Mouse (Mus musculus) embryonic facial prominence, embryonic 11.5 days (tissue): ENCODE measurements at regions not wholly inside any gene's neighbourhood (a gene's known extent, or its start where the extent isn't known, plus 50 kb on each side); places are given as distances from the start of the nearest gene placed in this dataset.

Experiments used
- ATAC-seq: fragments of 200-750 bp; cut with Nextera tagmentation; replicated peaks from 2 replicates; pipeline ENCODE4 v1.8.0; 2017; ENCODE audit warnings: low read depth; ENCODE audit not compliant: insufficient number of reproducible peaks, low FRiP score, low TSS enrichment
- DNase-seq: peaks from one replicate; pipeline ENCODE4 v3.0.0-alpha.2; 2015; ENCODE audit warnings: low spot score
- H3K27ac ChIP-seq: fragments of 300-500 bp; sonication (generic); replicated peaks from 2 replicates; pipeline ENCODE4 v1.5.1; 2014; ENCODE audit warnings: mild to moderate bottlenecking, low read depth, low read length, control low read depth
- H3K27me3 ChIP-seq: fragments of 300-500 bp; sonication (generic); 2 replicates; pipeline ENCODE4 v1.6.1; 2014; ENCODE audit warnings: mild to moderate bottlenecking, low read length, moderate library complexity, mixed read lengths; ENCODE audit not compliant: control insufficient read depth, insufficient read depth
- H3K36me3 ChIP-seq: fragments of 300-500 bp; sonication (generic); replicated peaks from 2 replicates; pipeline ENCODE4 v1.6.1; 2014; ENCODE audit warnings: low read depth, mild to moderate bottlenecking, low read length, moderate library complexity, mixed read lengths; ENCODE audit not compliant: control insufficient read depth, insufficient read depth
- H3K4me1 ChIP-seq: fragments of 300-500 bp; sonication (generic); 2 replicates; pipeline ENCODE4 v1.6.1; 2014; ENCODE audit warnings: low read length, mixed read lengths; ENCODE audit not compliant: control insufficient read depth, insufficient read depth
- H3K4me2 ChIP-seq: fragments of 300-500 bp; sonication (generic); 2 replicates; pipeline ENCODE4 v1.6.1; 2014; ENCODE audit warnings: low read depth, mild to moderate bottlenecking, control low read depth, low read length, moderate library complexity
- H3K4me3 ChIP-seq: fragments of 300-500 bp; sonication (generic); 2 replicates; pipeline ENCODE4 v1.5.1; 2014; ENCODE audit warnings: low read depth, low read length, control low read depth
- H3K9ac ChIP-seq: fragments of 300-500 bp; sonication (generic); replicated peaks from 2 replicates; pipeline ENCODE4 v1.6.1; 2014; ENCODE audit warnings: mild to moderate bottlenecking, control low read depth, low read length
- H3K9me3 ChIP-seq: fragments of 300-500 bp; sonication (generic); replicated peaks from 2 replicates; pipeline ENCODE4 v1.6.1; 2016; ENCODE audit warnings: mild to moderate bottlenecking, low read length, inconsistent platforms, mixed read lengths; ENCODE audit not compliant: control insufficient read depth
- WGBS: fragments of 180-500 bp; shearing (Covaris S2); extraction: QIAGEN DNeasy Blood & Tissue Kit; methylation state at CpG from one replicate; pipeline ENCODE4 v1.1.7; 2014; 5-methylcytosine and 5-hydroxymethylcytosine counted together

DNA sequence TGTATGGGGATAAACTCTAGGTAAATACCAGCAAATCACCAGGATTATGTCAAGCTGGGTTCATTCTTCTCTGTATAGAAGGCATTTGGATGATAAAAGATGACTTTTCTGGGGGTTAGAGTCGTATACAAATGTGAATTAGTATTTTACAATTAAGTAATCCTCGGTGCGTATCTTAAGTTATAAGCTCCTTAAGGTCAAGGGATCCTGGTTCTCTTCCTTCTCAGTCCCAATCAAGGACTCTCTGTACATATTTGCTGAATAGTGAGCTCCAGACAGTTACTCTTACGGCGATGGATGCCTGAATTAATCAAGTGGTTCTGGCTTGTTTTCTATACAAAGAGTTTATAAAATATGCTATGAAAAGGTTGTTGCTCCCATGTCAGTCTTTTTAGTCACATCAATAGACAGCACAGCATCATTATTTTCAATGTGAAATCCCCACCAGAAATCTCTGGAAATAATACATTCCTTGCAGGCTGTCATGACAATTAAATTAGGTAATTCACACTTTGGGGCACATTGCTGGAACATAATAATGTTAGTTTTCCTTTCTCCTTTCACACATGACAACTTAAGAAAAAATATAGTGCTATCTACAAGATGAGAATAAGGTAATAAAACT lies 64.0 kb upstream of the Cwc22 start:
- Histone ChIP-seq H3K4me1 (no peaks in the 10 kb centered on the region), H3K4me3 (no peak overlapping the region), H3K36me3 (no peaks in the 10 kb centered on the region), H3K4me2 (no peak overlapping the region), H3K9ac (no peak overlapping the region), H3K27ac (no peak overlapping the region), H3K9me3 (no peaks in the 10 kb centered on the region), H3K27me3 (no peaks in the 10 kb centered on the region)
- ATAC-seq (no peak), DNase-seq (no peak)
- WGBS: 86% methylated on average over 5 of the region's 5 CpGs

DNA sequence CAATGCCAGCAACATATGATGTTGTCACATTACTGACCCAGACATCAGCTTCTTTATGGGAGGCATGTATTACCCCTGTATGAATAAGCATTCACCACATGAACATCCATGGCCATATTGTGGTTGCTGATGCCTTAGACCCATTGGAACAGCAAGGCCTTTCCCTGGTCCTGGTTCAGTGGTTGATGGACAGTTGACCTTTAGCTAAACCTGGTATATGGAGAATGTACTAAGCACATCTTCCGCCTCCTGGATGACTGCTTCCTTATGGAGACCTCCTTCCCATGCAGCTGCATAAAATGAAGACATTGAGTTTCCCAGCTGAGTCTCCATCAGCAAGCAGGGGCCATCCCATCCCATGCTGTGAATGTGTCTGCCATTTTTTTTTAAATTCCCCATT lies 61.9 kb upstream of the Cwc22 start:
- Histone ChIP-seq H3K4me2 (no peak overlapping the region), H3K36me3 (no peaks in the 10 kb centered on the region), H3K27me3 (no peaks in the 10 kb centered on the region), H3K27ac (no peak overlapping the region), H3K9me3 (no peaks in the 10 kb centered on the region), H3K4me3 (no peak overlapping the region), H3K9ac (no peak overlapping the region), H3K4me1 (no peaks in the 10 kb centered on the region)
- no peak for ATAC-seq
- 93% methylated on average over 1 of the region's 1 CpGs for WGBS
- no peak for DNase-seq

- WGBS: 61% methylated on average over 7 of the region's 7 CpGs
- Histone ChIP-seq H3K27me3 (no peaks in the 10 kb centered on the region), H3K27ac (no peak overlapping the region), H3K9me3 (no peaks in the 10 kb centered on the region), H3K4me2 (no peak overlapping the region), H3K4me1 (no peaks in the 10 kb centered on the region), H3K36me3 (no peaks in the 10 kb centered on the region), H3K4me3 (no peak overlapping the region), H3K9ac (no peak overlapping the region)
- no peak for DNase-seq
- no peak for ATAC-seq
These were observed 59.3 kb upstream of the Cwc22 start for GRCm38 (mm10) chr2:78005402-78006021.

GRCm38 (mm10) chr2:78004426-78004825 lies 58.3 kb upstream of the Cwc22 start:
- Histone ChIP-seq H3K4me2 (no peak overlapping the region), H3K27me3 (no peaks in the 10 kb centered on the region), H3K4me3 (no peak overlapping the region), H3K36me3 (no peaks in the 10 kb centered on the region), H3K9ac (no peak overlapping the region), H3K27ac (no peak overlapping the region), H3K9me3 (no peaks in the 10 kb centered on the region), H3K4me1 (no peaks in the 10 kb centered on the region)
- ATAC-seq: no peak
- DNase-seq: no peak
- WGBS: 57% methylated on average over 5 of the region's 5 CpGs
